Mouse (Mus musculus): ENCODE results near the gene 9930022D16Rik. TPM values are rescaled to one million over a fixed set of nuclear protein-coding genes. Genes with fewer than 3 reads are reported as not detected.

9930022D16Rik gene
- polyA plus RNA-seq, 1 experiment from 2014 or later: not detected

DNA sequence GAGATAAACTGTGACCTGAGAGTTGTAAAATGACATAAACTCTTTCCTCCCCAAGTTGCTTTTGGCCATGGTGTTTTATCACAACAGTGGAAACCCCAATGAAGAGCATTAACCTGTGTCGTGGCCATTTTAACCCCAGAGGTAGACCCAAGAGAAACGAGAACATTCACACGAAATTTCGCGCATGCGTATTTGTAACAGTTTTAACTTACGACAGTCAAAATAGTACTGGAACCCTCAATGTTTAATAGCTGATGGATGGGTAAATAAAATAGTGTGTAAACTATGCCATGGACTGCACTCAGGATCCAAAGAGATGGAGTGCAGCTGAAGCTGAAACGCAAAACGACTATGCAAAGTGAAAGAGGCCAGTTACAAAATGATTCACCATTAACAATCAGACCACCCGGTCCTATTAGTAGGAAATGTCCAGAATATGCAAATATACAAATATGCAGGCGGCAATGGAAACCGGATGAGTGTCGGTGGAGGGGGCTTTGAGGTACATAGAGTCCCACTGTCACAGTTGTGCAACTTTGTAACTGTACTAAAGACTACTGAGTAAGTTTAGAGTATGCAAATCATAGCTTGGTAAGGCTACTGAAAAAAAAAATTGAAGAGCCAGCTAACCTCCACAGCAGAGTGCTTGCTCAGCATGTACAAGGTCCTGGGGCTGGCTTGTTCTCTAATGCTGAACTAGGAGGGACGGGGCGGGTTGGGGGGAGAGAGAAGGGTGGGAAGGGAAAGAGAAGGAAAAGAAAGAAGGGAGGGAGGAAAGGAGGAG, 3.3 kb upstream of the 9930022D16Rik start:
- no peaks in the 10 kb centered on the region for H3K27me3 ChIP-seq (ENCODE audit: control insufficient read depth, insufficient read depth, low read length)
- H3K4me2 ChIP-seq (replicated peaks): no peak overlapping the region
- no peak overlapping the region for H3K27ac ChIP-seq
- H3K36me3 ChIP-seq (replicated peaks; ENCODE audit: control insufficient read depth, insufficient read depth): no peaks in the 10 kb centered on the region
- ATAC-seq (ENCODE audit: low FRiP score): no peak
- no peak overlapping the region for H3K9ac ChIP-seq
- no peak for DNase-seq (ENCODE audit: low spot score)
- H3K4me3 ChIP-seq (replicated peaks; ENCODE audit: low read length): no peak overlapping the region
- H3K9me3 ChIP-seq (ENCODE audit: control insufficient read depth, low read length): peaks cover 5% of the 10 kb centered on the region; the same call in 1 of the 2 replicates
- H3K4me1 ChIP-seq (replicated peaks; ENCODE audit: control insufficient read depth, insufficient read depth, low read length): no peaks in the 10 kb centered on the region
- WGBS: 93% methylated on average over 15 of the region's 15 CpGs

DNA sequence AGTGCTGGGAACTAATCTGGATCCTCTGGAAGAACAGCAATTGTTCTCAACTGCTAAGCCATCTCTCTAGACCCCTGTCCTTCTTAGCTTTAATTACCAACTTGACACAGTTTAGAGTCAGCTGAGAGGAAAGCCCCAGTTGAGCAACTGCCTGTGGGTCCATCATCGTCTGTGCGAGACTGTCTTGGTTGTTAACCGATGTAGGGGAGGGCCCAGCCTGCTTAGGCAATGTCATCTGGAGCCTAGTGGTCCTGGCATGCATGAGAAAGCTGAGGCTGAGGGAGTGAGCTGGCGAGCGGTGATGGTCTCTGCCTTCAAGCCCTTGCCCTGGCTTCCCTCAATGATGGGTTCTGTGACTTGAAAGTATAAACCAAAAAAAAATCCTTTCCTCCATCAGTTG, 1.1 kb downstream of the 9930022D16Rik start:
- DNase-seq (ENCODE audit: low spot score) (no peak), ATAC-seq (ENCODE audit: low FRiP score) (no peak)
- H3K9me3 ChIP-seq (ENCODE audit: control insufficient read depth, low read length): peaks cover 5% of the 10 kb centered on the region; the same call in 1 of the 2 replicates
- H3K9ac ChIP-seq: no peak overlapping the region
- no peak overlapping the region for H3K27ac ChIP-seq
- H3K27me3 ChIP-seq (ENCODE audit: control insufficient read depth, insufficient read depth, low read length): no peaks in the 10 kb centered on the region
- 89% methylated on average over 5 of the region's 5 CpGs for WGBS
- no peak overlapping the region for H3K4me2 ChIP-seq (replicated peaks)
- H3K36me3 ChIP-seq (replicated peaks; ENCODE audit: control insufficient read depth, insufficient read depth): no peaks in the 10 kb centered on the region
- no peaks in the 10 kb centered on the region for H3K4me1 ChIP-seq (replicated peaks; ENCODE audit: control insufficient read depth, insufficient read depth, low read length)
- no peak overlapping the region for H3K4me3 ChIP-seq (replicated peaks; ENCODE audit: low read length)

DNA sequence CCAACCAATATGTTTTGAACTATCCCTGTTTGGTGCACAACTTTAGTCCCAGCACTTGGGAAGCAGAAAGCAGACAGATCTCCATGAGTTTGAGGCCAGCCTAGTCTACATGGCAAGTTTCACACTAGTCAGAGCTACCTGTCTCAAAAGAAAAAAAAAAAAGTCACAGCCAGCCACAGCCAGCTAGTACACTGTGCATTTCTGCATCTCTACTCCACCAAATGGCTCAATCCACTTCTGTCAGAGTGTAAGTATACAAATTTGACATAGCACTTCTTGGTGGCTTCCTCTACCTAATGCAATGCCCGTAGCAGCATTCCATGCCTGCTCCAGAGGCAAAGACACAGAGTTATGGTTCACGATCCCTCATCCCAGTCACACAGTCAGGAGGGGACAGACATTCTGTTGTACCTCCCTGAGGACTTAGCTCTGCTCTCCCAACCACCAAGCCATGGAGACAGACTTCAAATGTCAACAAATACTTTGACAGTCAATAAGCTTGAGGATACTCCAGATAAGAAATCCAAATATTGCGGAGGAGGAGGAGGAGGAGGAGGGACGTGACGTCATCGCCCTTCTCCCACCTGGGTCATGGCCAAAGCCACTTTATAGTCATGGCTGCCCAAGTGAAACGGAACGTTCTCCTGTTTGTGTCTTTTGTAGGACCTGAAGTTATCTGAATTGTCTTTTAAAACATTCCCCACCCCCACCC, 3.1 kb downstream of the 9930022D16Rik start:
- H3K4me2 ChIP-seq (replicated peaks): no peak overlapping the region
- H3K27ac ChIP-seq: no peak overlapping the region
- ATAC-seq (ENCODE audit: low FRiP score) (no peak), DNase-seq (ENCODE audit: low spot score) (no peak)
- H3K4me3 ChIP-seq (replicated peaks; ENCODE audit: low read length): no peak overlapping the region
- H3K36me3 ChIP-seq (replicated peaks; ENCODE audit: control insufficient read depth, insufficient read depth): no peaks in the 10 kb centered on the region
- H3K4me1 ChIP-seq (replicated peaks; ENCODE audit: control insufficient read depth, insufficient read depth, low read length): no peaks in the 10 kb centered on the region
- WGBS: 84% methylated on average over 8 of the region's 8 CpGs
- H3K27me3 ChIP-seq (ENCODE audit: control insufficient read depth, insufficient read depth, low read length): no peaks in the 10 kb centered on the region
- peaks cover 3% of the 10 kb centered on the region; the same call in 1 of the 2 replicates for H3K9me3 ChIP-seq (ENCODE audit: control insufficient read depth, low read length)
- H3K9ac ChIP-seq: no peak overlapping the region

DNA sequence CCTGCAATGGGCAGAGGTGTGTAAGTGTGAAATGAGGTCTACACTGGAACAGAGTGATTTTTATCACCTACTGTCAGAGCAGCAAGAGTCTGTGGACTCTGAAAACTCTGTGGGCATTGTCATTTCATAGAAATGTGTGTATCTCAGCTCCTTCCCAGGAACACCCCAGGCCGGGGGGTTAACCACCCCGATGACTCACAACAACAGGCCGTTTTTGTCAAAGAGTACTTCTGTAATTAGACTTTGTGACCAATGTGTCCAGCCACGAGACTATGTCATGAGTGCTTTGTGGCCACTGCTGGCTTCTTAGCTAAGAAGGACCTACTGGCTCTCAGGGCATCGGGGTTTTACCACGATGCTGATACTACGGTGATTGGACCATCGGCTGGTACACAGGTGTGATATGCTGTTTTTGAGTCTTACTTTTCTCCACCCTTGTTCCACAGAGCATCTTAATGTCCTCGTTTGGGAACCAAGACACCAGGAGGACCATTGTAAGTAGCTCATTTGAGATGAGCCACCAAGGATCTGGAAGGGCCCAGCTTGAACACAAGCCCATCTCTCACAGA, 3.8 kb downstream of the 9930022D16Rik start:
- Histone ChIP-seq H3K4me1 (replicated peaks; ENCODE audit: control insufficient read depth, insufficient read depth, low read length) (no peaks in the 10 kb centered on the region), H3K9ac (no peak overlapping the region), H3K9me3 (ENCODE audit: control insufficient read depth, low read length) (no peaks in the 10 kb centered on the region), H3K36me3 (replicated peaks; ENCODE audit: control insufficient read depth, insufficient read depth) (no peaks in the 10 kb centered on the region), H3K27ac (no peak overlapping the region), H3K4me2 (replicated peaks) (no peak overlapping the region), H3K4me3 (replicated peaks; ENCODE audit: low read length) (no peak overlapping the region), H3K27me3 (ENCODE audit: control insufficient read depth, insufficient read depth, low read length) (no peaks in the 10 kb centered on the region)
- ATAC-seq (ENCODE audit: low FRiP score) (no peak), DNase-seq (ENCODE audit: low spot score) (no peak)
- WGBS: 92% methylated on average over 9 of the region's 9 CpGs

DNA sequence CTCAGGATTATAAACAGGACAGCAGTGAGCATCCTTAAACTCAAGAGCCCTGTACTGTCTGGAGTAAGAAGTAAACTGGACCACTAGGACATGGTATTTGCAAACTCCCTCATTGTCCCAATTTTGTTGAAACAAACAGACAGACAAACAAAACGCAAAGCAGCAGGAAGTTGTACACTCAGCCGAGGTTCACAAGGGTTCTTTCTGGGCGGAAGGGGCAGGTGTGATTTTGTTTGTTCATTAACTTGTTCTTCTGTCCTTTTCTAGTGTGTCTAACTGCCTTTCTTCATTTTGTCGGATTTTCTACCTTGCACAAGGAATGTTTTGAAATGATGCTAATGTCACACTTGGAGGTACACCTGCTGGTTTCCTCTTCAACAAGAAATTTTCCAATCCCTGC, 5.7 kb downstream of the 9930022D16Rik start:
- no peak overlapping the region for H3K4me3 ChIP-seq (replicated peaks; ENCODE audit: low read length)
- DNase-seq (ENCODE audit: low spot score): no peak
- H3K9ac ChIP-seq: no peak overlapping the region
- no peaks in the 10 kb centered on the region for H3K27me3 ChIP-seq (ENCODE audit: control insufficient read depth, insufficient read depth, low read length)
- 56% methylated on average over 4 of the region's 4 CpGs for WGBS
- no peak for ATAC-seq (ENCODE audit: low FRiP score)
- no peak overlapping the region for H3K27ac ChIP-seq
- no peaks in the 10 kb centered on the region for H3K36me3 ChIP-seq (replicated peaks; ENCODE audit: control insufficient read depth, insufficient read depth)
- no peaks in the 10 kb centered on the region for H3K4me1 ChIP-seq (replicated peaks; ENCODE audit: control insufficient read depth, insufficient read depth, low read length)
- H3K4me2 ChIP-seq (replicated peaks): no peak overlapping the region
- no peaks in the 10 kb centered on the region for H3K9me3 ChIP-seq (ENCODE audit: control insufficient read depth, low read length)

DNA sequence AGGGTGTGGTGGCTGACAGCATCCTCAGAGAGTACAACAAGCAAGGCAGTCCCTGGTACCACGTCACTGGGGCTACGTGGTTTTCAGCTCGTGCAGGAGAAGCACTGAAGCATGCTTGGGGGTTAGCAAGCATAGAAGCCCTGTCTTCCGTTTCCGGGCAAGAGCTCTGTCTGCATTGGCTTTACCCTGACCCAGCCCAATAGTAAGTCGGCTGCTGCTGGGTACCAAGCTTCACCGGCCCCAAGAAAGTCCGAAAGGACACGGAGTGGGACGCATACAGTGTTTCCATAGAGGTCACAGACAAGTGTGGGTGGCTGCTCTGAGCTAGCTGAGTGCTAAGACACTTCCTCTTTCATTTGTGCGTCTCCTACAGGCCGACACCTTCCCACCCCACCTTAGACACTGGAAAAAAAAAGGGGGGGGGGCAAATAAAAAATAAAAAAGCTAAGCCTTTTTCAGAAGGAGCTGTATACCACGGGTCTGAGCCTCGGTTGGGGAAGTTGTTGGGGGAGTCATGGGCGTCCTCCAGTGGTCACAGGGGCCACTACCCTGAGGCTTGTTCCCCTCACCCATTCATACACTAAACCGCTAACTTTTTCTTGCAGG, 6.3 kb downstream of the 9930022D16Rik start:
- no peaks in the 10 kb centered on the region for H3K4me1 ChIP-seq (replicated peaks; ENCODE audit: control insufficient read depth, insufficient read depth, low read length)
- WGBS: 41% methylated on average over 16 of the region's 16 CpGs
- ATAC-seq (ENCODE audit: low FRiP score): no peak
- H3K9me3 ChIP-seq (ENCODE audit: control insufficient read depth, low read length): no peaks in the 10 kb centered on the region
- no peak overlapping the region for H3K4me2 ChIP-seq (replicated peaks)
- no peaks in the 10 kb centered on the region for H3K27me3 ChIP-seq (ENCODE audit: control insufficient read depth, insufficient read depth, low read length)
- H3K27ac ChIP-seq: no peak overlapping the region
- no peaks in the 10 kb centered on the region for H3K36me3 ChIP-seq (replicated peaks; ENCODE audit: control insufficient read depth, insufficient read depth)
- H3K4me3 ChIP-seq (replicated peaks; ENCODE audit: low read length): no peak overlapping the region
- no peak for DNase-seq (ENCODE audit: low spot score)
- no peak overlapping the region for H3K9ac ChIP-seq

DNA sequence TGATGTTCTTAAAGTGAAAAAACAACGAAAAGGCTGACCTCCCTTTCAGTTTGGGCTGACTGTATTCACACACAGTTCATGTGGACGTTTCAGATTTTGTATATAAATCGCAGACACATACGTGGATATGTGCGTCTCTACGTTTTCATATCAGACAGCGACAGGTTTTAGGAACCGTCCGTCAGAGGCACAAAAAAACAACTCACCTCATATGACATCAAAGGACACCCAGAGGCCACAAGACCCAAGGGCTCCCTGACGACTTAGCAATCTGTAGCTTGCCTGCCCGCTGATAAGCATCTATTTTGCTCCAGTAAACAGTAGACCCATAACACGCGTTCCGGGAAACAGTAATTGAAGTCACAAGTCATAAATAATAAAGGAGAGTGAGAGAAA, 6.8 kb downstream of the 9930022D16Rik start:
- no peaks in the 10 kb centered on the region for H3K9me3 ChIP-seq (ENCODE audit: control insufficient read depth, low read length)
- no peaks in the 10 kb centered on the region for H3K36me3 ChIP-seq (replicated peaks; ENCODE audit: control insufficient read depth, insufficient read depth)
- no peaks in the 10 kb centered on the region for H3K27me3 ChIP-seq (ENCODE audit: control insufficient read depth, insufficient read depth, low read length)
- ATAC-seq (ENCODE audit: low FRiP score): no peak
- no peak overlapping the region for H3K27ac ChIP-seq
- no peak for DNase-seq (ENCODE audit: low spot score)
- H3K9ac ChIP-seq: no peak overlapping the region
- H3K4me1 ChIP-seq (replicated peaks; ENCODE audit: control insufficient read depth, insufficient read depth, low read length): no peaks in the 10 kb centered on the region
- 90% methylated on average over 14 of the region's 14 CpGs for WGBS
- H3K4me2 ChIP-seq (replicated peaks): no peak overlapping the region
- no peak overlapping the region for H3K4me3 ChIP-seq (replicated peaks; ENCODE audit: low read length)

DNA sequence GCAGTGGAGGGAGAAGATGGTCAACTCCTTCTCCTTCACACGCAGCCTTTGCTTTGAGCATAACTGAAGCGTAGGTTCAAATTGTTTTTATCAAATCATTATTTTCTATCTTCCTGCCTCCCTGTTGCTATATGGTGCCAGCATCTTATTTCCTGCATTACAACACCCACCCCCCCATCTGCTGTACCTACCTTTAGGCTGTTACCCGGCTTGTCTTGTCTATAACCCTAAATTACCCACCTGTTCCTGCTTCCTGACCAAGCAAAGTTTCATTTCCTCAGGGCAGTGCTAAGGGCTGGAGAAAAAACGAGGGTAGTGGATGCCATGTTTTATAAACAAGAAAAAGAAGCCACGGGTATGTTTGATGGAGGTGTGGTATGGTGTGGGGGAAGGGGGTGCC, 7.5 kb downstream of the 9930022D16Rik start:
- Histone ChIP-seq H3K27ac (no peak overlapping the region), H3K9ac (no peak overlapping the region), H3K4me2 (replicated peaks) (no peak overlapping the region), H3K4me1 (replicated peaks; ENCODE audit: control insufficient read depth, insufficient read depth, low read length) (no peaks in the 10 kb centered on the region), H3K36me3 (replicated peaks; ENCODE audit: control insufficient read depth, insufficient read depth) (no peaks in the 10 kb centered on the region), H3K27me3 (ENCODE audit: control insufficient read depth, insufficient read depth, low read length) (no peaks in the 10 kb centered on the region), H3K4me3 (replicated peaks; ENCODE audit: low read length) (no peak overlapping the region), H3K9me3 (ENCODE audit: control insufficient read depth, low read length) (no peaks in the 10 kb centered on the region)
- no peak for ATAC-seq (ENCODE audit: low FRiP score)
- DNase-seq (ENCODE audit: low spot score): no peak
- WGBS: 84% methylated on average over 5 of the region's 5 CpGs

DNA sequence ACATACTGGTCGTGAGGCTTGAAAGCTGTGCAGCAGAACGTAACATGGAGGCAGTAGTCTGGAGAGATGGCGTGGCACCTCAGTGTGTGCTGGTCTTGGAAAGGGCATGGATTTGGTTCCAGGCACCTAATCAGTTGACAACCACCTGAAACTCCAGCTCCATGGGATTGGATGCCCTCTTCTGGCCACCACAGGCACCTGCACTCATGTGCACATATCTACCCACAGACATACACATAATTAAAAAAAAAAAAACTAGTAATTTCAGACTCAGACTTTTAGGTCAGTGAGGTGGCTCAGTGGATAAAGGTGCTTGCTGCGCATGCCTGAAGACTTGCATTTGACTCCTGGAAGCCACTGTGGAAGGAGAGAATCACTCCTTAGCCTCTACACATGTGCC, 8.5 kb downstream of the 9930022D16Rik start:
- no peaks in the 10 kb centered on the region for H3K9me3 ChIP-seq (ENCODE audit: control insufficient read depth, low read length)
- no peak overlapping the region for H3K4me3 ChIP-seq (replicated peaks; ENCODE audit: low read length)
- H3K36me3 ChIP-seq (replicated peaks; ENCODE audit: control insufficient read depth, insufficient read depth): no peaks in the 10 kb centered on the region
- no peaks in the 10 kb centered on the region for H3K27me3 ChIP-seq (ENCODE audit: control insufficient read depth, insufficient read depth, low read length)
- no peak overlapping the region for H3K9ac ChIP-seq
- no peak overlapping the region for H3K4me2 ChIP-seq (replicated peaks)
- H3K27ac ChIP-seq: no peak overlapping the region
- peaks cover 8% of the 10 kb centered on the region for H3K4me1 ChIP-seq (replicated peaks; ENCODE audit: control insufficient read depth, insufficient read depth, low read length)
- 98% methylated on average over 4 of the region's 4 CpGs for WGBS
- no peak for DNase-seq (ENCODE audit: low spot score)
- ATAC-seq (ENCODE audit: low FRiP score): no peak
